Mouse (Mus musculus): ENCODE measurements around the gene Clec2e. TPM values are rescaled to one million over a fixed set of nuclear protein-coding genes. Genes with fewer than 3 reads are reported as not detected.
A peak's percentile ranks its signal among the peaks of the same experiment; 100 is the strongest.
"Not testable (repeated sequence)": the region's sequence is repeated elsewhere in the genome, so short reads cannot be mapped to it uniquely, and the experiment has no call there.

Clec2e gene
- polyA plus RNA-seq, 1 experiment from 2014 or later, result not detected

DNA sequence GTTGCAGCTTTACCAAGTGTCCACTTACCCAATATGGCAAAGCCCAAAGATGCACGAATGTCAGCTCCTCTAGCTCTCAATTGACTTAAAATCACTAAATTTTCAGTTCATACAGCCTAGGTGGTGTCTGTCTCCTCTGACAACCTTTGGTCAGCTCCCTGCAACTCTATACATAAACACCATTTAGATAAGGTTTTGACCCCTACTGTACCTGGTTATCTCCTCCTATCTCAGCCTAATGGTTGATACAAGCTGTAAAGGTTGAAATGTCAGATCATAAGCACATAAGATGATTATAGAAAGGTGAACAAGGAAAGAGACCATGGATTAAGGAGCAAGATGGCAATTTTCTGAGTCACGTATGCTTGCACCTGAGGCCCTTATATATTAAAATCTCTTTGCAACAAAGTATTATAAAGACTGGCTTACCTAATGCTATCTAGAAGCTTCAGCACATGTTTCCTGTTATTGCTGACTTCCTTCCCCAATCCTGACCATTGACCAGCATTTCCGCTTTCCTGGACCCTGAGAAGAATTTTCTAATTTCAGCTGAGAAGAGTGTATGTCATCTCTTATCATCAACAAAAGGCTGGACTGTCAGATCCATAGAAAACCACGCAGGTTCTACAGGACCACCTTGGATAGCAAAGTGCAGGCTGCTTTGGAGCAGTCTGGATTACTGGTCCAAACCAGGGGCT is 2.3 kb upstream of the Clec2e start:
- Histone ChIP-seq H3K27me3 (no peaks in the 10 kb centered on the region), H3K36me3 (no peaks in the 10 kb centered on the region), H3K9ac (replicated peaks) (no peak overlapping the region), H3K4me1 (replicated peaks) (no peaks in the 10 kb centered on the region), H3K9me3 (no peaks in the 10 kb centered on the region), H3K4me2 (no peak overlapping the region), H3K27ac (no peak overlapping the region), H3K4me3 (replicated peaks) (no peak overlapping the region)
- ATAC-seq (ENCODE audit: insufficient number of reproducible peaks, insufficient read depth, low FRiP score, low TSS enrichment, low read depth), result no peak
- WGBS, result 89% methylated on average over 4 of the region's 4 CpGs

DNA sequence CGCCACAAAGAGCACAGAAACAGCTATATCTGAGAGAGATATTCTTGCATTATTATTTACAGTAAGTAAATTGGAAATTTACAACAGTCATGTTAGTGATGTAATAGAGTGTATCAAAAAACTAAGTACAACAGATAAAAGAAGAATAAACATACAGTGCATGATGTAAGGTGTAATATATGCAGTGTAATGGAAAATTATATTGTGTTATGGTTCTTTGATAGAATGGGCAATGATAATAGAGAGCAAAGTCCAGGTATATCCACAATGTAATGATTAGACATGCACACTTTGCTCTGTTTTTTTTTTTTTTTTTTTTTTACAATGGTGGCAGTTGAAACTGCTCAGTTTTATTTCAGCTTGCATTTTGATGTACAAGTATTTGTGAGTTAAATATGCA is 891 bp upstream of the Clec2e start:
- no peak overlapping the region for H3K27ac ChIP-seq
- no peaks in the 10 kb centered on the region for H3K4me1 ChIP-seq (replicated peaks)
- H3K27me3 ChIP-seq, result no peaks in the 10 kb centered on the region
- no peaks in the 10 kb centered on the region for H3K36me3 ChIP-seq
- no peaks in the 10 kb centered on the region for H3K9me3 ChIP-seq
- no peak overlapping the region for H3K4me2 ChIP-seq
- H3K9ac ChIP-seq (replicated peaks), result no peak overlapping the region
- H3K4me3 ChIP-seq (replicated peaks), result no peak overlapping the region
- ATAC-seq (ENCODE audit: insufficient number of reproducible peaks, insufficient read depth, low FRiP score, low TSS enrichment, low read depth), result no peak
- 87% methylated on average over 1 of the region's 1 CpGs for WGBS

DNA sequence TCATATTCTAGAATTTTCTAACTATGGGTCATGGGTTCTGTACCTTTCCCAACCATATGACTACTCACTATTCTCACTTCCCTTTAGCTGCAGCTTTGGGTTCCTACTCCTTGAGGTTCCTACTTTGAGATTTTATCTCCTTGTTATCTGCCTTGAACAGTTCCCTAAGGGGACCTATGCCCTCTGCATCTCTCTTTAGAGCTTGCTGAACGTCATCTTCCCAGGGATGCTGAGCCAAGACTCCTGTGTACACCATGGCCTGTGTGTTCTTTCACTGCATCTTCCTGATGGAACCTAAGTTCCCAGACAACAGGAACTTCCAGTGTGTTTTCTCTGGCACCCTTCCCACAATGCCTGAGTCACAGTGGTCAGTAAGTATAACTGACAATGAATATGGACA is 2.8 kb downstream of the Clec2e start:
- Histone ChIP-seq H3K4me1 (replicated peaks) (no peaks in the 10 kb centered on the region), H3K27ac (no peak overlapping the region), H3K4me2 (no peak overlapping the region), H3K9ac (replicated peaks) (no peak overlapping the region), H3K9me3 (no peaks in the 10 kb centered on the region), H3K4me3 (replicated peaks) (no peak overlapping the region), H3K36me3 (no peaks in the 10 kb centered on the region), H3K27me3 (no peaks in the 10 kb centered on the region)
- no peak for ATAC-seq (ENCODE audit: insufficient number of reproducible peaks, insufficient read depth, low FRiP score, low TSS enrichment, low read depth)
- 67% methylated on average over 1 of the region's 1 CpGs for WGBS

DNA sequence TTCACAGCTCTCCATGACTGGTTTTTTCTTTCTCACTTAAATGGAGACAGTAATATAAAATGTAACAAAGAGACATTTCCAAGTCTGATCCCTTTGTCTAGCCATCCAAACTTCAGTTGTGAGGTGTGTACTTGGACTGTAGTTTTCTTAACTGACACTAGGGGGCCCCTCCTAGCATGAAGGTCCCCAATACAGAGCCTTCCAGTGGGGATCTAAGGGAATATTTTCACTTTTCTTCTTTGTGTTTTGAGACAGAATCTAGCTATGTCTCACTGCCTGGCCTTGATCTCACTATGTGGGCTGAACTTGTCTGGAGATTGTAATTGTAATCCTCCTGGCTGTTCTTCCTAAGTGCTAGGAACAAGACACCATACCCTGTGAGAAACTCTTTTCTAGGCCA is 5.5 kb downstream of the Clec2e start:
- no peak overlapping the region for H3K27ac ChIP-seq
- H3K36me3 ChIP-seq, result no peaks in the 10 kb centered on the region
- H3K27me3 ChIP-seq, result no peaks in the 10 kb centered on the region
- H3K9me3 ChIP-seq, result peaks cover 6% of the 10 kb centered on the region
- H3K4me1 ChIP-seq (replicated peaks), result no peaks in the 10 kb centered on the region
- H3K9ac ChIP-seq (replicated peaks), result no peak overlapping the region
- no peak overlapping the region for H3K4me2 ChIP-seq
- H3K4me3 ChIP-seq (replicated peaks), result no peak overlapping the region
- ATAC-seq (ENCODE audit: insufficient number of reproducible peaks, insufficient read depth, low FRiP score, low TSS enrichment, low read depth), result no peak

DNA sequence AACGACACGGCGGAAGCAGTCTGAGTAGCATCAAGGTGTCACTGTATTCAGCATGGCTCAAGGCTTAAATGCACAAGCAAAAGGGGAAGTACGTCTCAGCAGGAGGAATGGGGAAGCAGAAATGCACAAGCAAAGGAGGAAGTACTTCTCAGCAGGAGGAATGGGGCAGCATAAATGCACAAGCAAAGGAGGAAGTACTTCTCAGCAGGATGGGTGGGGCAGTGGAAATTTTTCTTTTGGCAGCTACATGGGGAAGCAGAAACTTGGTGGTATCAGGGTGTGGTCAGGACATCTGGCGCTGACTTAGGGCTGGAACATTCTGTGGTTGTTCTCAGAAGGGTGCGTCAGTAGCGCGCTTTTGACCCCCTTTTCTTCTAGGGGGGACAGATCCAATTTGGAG is 12.1 kb downstream of the Clec2e start:
- H3K4me2 ChIP-seq, result not testable (repeated sequence)

DNA sequence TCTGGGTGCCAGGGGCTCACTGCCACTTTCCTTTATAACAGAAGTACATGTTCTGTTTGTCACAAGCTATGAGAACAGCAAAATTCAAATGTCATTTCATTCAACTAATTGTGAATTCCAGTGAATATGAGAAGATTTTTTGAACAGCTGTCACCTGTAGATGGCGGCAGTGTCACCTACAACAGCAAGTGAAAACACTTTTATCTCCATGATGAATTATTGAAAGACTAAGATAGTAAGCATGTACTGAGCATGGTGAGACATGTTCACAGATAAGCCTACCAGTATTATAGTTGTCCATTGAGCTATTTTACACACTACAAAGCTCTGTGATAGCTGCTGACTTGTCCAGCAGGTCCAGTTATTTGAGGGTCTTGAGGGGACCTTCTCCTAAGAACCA is 12.6 kb downstream of the Clec2e start:
- no peak for ATAC-seq (ENCODE audit: insufficient number of reproducible peaks, insufficient read depth, low FRiP score, low TSS enrichment, low read depth)
- H3K9ac ChIP-seq (replicated peaks), result no peak overlapping the region
- H3K4me1 ChIP-seq (replicated peaks), result no peaks in the 10 kb centered on the region
- H3K27ac ChIP-seq, result no peak overlapping the region
- 86% methylated on average over 1 of the region's 1 CpGs for WGBS
- no peaks in the 10 kb centered on the region for H3K36me3 ChIP-seq
- peaks cover 6% of the 10 kb centered on the region for H3K9me3 ChIP-seq
- H3K4me2 ChIP-seq, result no peak overlapping the region
- H3K27me3 ChIP-seq, result no peaks in the 10 kb centered on the region
- H3K4me3 ChIP-seq (replicated peaks), result no peak overlapping the region

More for the DNA sequence above, 12.1 kb downstream of the Clec2e start:
- 91% methylated on average over 8 of the region's 8 CpGs for WGBS
- not testable (repeated sequence) for H3K4me3 ChIP-seq (replicated peaks); H3K27me3 ChIP-seq; H3K27ac ChIP-seq; H3K9ac ChIP-seq (replicated peaks); H3K9me3 ChIP-seq; ATAC-seq (ENCODE audit: insufficient number of reproducible peaks, insufficient read depth, low FRiP score, low TSS enrichment, low read depth); H3K4me1 ChIP-seq (replicated peaks); H3K36me3 ChIP-seq

DNA sequence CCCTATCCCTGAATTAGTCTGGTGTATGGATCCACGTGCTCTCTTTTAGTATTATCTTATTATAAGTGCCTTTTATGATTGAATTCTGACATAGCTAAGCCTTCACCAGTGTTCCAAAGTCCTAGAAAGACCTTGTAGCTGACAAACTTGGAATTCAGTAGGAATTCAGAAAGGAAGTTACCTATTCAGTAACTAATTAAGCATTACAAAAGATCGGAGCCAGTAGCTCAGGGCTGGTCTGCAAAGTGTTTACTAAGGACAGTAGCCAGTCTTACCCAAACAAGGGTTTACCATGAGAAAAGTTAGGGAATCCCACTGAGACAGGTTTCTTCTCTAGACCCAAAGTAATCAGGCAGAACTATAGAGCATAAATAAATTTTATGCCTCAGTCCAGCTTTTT is 14.7 kb downstream of the Clec2e start:
- H3K9me3 ChIP-seq; H3K4me3 ChIP-seq (replicated peaks); H3K4me1 ChIP-seq (replicated peaks); H3K27ac ChIP-seq; H3K9ac ChIP-seq (replicated peaks); H3K27me3 ChIP-seq; ATAC-seq (ENCODE audit: insufficient number of reproducible peaks, insufficient read depth, low FRiP score, low TSS enrichment, low read depth); H3K4me2 ChIP-seq; H3K36me3 ChIP-seq: not testable (repeated sequence)
- 89% methylated on average over 2 of the region's 2 CpGs for WGBS

DNA sequence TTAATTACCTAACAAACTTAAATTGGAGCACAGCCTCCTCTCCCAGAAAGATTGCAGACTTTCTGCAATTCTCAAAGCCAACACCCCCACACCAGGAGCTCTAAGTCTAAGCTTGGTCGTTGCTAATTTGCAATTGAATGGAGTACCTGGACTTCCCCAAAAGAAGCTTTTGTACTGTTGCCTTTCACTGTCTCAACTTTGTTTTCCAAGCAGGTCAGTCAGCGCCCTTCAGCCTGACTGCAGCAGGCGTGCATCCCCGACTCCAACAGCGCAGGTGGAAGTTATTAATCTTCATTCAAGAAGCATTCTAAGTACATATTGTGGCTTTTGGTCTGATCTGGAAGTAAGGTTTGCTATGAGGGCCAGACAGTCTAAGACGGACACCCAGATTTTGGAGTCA is 15.6 kb downstream of the Clec2e start:
- H3K27me3 ChIP-seq, result no peaks in the 10 kb centered on the region
- no peak overlapping the region for H3K27ac ChIP-seq
- H3K9ac ChIP-seq (replicated peaks), result no peak overlapping the region
- H3K36me3 ChIP-seq, result no peaks in the 10 kb centered on the region
- WGBS, result 83% methylated on average over 6 of the region's 6 CpGs
- no peaks in the 10 kb centered on the region for H3K9me3 ChIP-seq
- H3K4me3 ChIP-seq (replicated peaks), result no peak overlapping the region
- no peak for ATAC-seq (ENCODE audit: insufficient number of reproducible peaks, insufficient read depth, low FRiP score, low TSS enrichment, low read depth)
- H3K4me2 ChIP-seq, result no peak overlapping the region
- H3K4me1 ChIP-seq (replicated peaks), result no peaks in the 10 kb centered on the region

DNA sequence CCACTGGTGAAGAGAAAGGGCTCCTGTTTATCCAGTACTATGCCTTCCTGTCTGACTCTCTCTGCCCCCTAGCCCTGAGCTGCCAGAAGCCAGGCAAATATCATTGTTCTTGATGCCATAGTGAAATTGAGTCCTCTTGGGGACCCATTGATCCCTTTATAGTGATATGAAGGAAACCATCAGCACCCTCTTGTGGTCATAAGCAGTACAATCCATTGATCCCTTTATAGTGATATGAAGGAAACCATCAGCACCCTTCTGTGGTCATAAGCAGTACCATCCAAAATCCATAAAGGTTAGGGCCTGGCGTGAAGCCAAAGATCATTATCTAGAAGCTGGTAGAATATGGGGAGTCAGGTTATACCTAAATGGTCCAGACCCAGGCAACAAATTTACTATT is 33.7 kb downstream of the Clec2e start:
- Histone ChIP-seq H3K27me3 (no peaks in the 10 kb centered on the region), H3K4me1 (replicated peaks) (no peaks in the 10 kb centered on the region), H3K9ac (replicated peaks) (no peak overlapping the region), H3K4me2 (no peak overlapping the region), H3K27ac (no peak overlapping the region), H3K36me3 (no peaks in the 10 kb centered on the region), H3K4me3 (replicated peaks) (no peak overlapping the region), H3K9me3 (no peaks in the 10 kb centered on the region)
- ATAC-seq (ENCODE audit: insufficient number of reproducible peaks, insufficient read depth, low FRiP score, low TSS enrichment, low read depth), result peak; percentile 52; the same call in 1 of the 2 replicates
- 84% methylated on average over 1 of the region's 1 CpGs for WGBS

DNA sequence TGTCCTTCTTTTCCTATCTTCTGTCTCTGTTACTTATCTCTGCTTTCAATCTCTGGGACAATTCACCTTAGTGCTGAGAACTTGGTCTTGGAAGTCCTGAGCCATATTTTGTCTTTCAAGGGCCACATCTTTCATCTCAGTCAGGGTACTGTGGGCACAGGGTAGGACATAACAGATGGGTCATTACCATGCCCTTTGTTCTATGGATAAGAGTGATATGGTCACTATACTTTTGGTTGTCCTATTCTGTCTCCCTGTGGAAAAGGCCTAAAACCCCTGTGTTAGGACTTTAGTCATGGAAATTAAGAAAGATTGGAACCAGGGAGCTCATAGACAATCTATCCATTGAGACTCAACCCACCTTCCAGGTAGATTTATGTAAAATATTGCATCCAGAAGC is 34.2 kb downstream of the Clec2e start:
- Histone ChIP-seq H3K9ac (replicated peaks) (no peak overlapping the region), H3K4me1 (replicated peaks) (no peaks in the 10 kb centered on the region), H3K4me2 (no peak overlapping the region), H3K9me3 (no peaks in the 10 kb centered on the region), H3K4me3 (replicated peaks) (no peak overlapping the region), H3K27me3 (no peaks in the 10 kb centered on the region), H3K27ac (no peak overlapping the region), H3K36me3 (no peaks in the 10 kb centered on the region)
- ATAC-seq (ENCODE audit: insufficient number of reproducible peaks, insufficient read depth, low FRiP score, low TSS enrichment, low read depth), result no peak

DNA sequence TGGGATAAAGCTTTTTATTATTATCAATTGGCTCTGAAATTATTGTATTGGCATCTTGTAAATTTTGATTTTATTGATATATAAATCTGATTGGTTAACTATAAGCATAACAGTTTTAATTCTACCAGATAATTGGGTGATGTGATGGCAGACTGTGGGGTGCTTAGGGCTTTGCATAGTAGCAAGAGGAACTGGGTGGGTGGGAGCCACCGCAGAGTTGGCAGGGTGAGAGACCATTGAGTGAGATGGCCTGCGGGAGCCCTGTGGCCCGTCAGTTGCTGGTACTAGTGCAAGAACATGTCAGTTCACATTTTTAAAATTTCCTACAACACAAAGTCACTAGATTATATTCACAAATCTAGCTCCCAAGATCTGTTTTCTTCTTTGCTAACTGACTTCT is 34.9 kb downstream of the Clec2e start:
- Histone ChIP-seq H3K9me3 (no peaks in the 10 kb centered on the region), H3K4me1 (replicated peaks) (no peaks in the 10 kb centered on the region), H3K36me3 (no peaks in the 10 kb centered on the region), H3K27ac (no peak overlapping the region), H3K9ac (replicated peaks) (no peak overlapping the region), H3K4me3 (replicated peaks) (no peak overlapping the region), H3K27me3 (no peaks in the 10 kb centered on the region), H3K4me2 (no peak overlapping the region)
- no peak for ATAC-seq (ENCODE audit: insufficient number of reproducible peaks, insufficient read depth, low FRiP score, low TSS enrichment, low read depth)
- 93% methylated on average over 3 of the region's 3 CpGs for WGBS

DNA sequence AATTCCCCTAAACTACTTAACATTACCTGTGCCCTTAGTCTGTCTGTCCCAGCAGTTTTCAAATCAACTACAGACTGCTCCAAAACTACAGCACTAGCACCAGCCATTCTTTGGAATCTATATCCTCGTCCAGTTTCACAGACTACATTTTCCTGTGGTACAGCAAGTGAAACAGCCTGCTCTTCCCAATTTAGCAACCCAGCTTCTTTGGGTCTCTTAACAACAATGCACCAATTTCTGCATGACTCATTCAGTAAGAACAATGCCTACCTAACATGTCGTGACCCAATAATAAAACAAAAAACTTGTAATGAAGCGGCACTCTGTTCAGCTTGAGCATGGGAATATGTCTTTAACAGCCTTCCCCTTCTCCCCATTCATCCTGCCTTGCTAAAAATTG is 35.3 kb downstream of the Clec2e start:
- no peak overlapping the region for H3K4me3 ChIP-seq (replicated peaks)
- 90% methylated on average over 3 of the region's 3 CpGs for WGBS
- H3K27me3 ChIP-seq, result no peaks in the 10 kb centered on the region
- no peaks in the 10 kb centered on the region for H3K9me3 ChIP-seq
- H3K4me2 ChIP-seq, result no peak overlapping the region
- no peak overlapping the region for H3K9ac ChIP-seq (replicated peaks)
- no peak overlapping the region for H3K27ac ChIP-seq
- no peak for ATAC-seq (ENCODE audit: insufficient number of reproducible peaks, insufficient read depth, low FRiP score, low TSS enrichment, low read depth)
- H3K4me1 ChIP-seq (replicated peaks), result no peaks in the 10 kb centered on the region
- H3K36me3 ChIP-seq, result no peaks in the 10 kb centered on the region
